Mouse (Mus musculus) layer of hippocampus, adult 9-10 months (tissue): ENCODE results near the gene Gm20388.

Source experiments
- DNase-seq: peaks from one replicate; pipeline ENCODE4 v3.0.0; 2022; ENCODE audit warnings: low spot score

The Gm20388 gene

GRCm38 (mm10) chr8:120124836-120125389, 214.3 kb downstream of the Gm20388 start:
- DNase-seq, result no peak

DNA sequence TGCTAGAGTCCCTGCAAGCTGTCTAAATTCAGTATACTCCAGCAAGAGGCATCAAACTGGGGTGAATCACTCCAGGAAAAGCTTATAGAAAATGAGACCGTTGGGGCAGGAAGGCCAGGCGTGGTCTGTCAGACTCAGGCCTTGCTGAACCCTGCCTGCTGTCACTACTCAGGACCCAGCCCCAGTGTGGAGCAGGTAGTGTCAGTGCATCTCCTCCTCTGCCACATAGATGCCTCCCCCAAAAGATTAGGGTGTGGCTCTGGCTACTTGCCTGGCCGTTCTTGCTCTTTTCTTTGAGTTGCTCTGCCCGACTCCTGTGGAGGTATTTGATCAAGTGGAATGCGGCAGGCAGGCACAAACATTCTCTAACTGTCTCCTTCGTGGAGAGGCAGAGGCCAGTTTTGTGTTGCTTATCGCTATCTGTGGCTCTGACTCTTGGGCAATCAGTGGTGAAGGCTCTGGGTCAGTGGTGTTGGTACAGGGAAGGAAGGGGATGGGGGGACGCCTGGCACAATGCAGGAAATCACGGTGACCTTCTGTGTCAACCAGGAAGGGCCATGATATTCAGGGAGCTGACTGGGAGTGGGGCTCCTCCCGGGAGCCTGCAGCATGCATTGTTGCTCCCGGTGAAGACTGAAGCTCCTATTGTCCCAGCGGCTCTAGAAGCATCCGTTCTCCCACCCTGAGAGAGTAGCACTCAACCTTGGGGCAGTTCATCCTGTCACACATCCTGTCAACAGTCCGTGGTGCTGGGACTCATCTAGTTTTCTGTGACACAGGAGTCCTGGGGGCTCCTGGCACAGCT, 215.9 kb downstream of the Gm20388 start:
- no peak for DNase-seq

- no peak for DNase-seq
Measured at GRCm38 (mm10) chr8:120129547-120129946, 218.9 kb downstream of the Gm20388 start.

GRCm38 (mm10) chr8:120131158-120131557, 220.5 kb downstream of the Gm20388 start:
- DNase-seq, result no peak

GRCm38 (mm10) chr8:120133169-120133568, 222.5 kb downstream of the Gm20388 start:
- DNase-seq, result no peak

- no peak for DNase-seq
Measured at GRCm38 (mm10) chr8:120135687-120136086, 225.0 kb downstream of the Gm20388 start.

- no peak for DNase-seq
Measured at GRCm38 (mm10) chr8:120136618-120137017, 226.0 kb downstream of the Gm20388 start.

GRCm38 (mm10) chr8:120138958-120139357, 228.3 kb downstream of the Gm20388 start:
- DNase-seq, result no peak

DNA sequence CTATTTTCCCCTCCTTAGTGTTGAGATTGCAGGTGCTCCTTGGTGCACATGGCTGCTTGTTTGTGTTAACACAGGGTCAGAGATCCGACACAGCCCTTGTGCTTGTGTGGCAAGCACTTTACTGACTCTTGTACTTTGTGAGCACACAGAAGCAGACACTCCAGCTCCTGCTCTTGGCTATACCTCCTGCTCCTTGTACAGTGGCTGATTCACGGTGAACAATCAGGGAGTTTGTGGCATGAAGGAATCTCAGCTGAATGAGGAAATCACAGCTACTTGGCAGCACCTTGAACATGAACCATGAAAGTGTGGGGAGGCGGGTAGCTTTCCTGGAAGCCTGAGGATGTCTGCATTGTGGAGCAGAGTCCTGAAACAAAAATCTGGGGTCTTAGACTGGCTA, 230.1 kb downstream of the Gm20388 start:
- DNase-seq, result no peak

DNA sequence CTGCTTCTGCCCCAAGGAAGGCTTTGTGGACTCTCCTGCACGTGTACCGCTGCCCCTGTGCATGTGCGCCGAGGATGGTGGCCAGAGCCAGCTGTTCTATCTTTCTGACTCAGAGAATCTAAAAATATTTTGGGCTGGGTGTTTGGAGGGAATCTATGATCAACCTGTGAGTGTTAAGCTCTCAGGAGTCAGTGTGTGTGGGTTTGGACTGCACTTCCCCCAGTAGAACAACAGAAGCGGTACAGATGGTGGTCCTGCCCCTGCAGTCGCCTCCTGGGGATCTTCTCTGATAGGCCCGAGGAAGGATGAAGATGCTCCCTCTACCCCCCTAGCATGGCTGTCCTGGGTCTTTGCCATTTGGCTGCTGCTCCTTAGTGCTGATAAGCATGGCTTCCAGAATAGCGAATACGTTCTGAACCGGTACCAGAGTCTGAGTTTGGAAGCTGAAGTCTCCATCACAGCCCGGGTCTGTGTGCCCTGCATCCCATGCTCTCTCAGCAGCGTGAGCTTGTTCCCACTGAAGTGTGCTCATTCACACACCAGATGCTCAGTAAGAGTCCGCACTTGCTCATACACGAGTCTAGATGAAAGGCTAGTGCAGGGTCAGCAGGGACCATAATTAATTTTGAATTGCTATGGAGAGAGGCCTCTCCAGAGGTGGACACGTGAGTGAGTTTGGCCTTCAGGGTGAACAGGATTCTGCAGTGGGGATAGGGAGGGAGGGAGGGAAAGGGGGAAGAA, 233.4 kb downstream of the Gm20388 start:
- no peak for DNase-seq

- no peak for DNase-seq
Measured at GRCm38 (mm10) chr8:120144652-120145301, 234.1 kb downstream of the Gm20388 start.

DNA sequence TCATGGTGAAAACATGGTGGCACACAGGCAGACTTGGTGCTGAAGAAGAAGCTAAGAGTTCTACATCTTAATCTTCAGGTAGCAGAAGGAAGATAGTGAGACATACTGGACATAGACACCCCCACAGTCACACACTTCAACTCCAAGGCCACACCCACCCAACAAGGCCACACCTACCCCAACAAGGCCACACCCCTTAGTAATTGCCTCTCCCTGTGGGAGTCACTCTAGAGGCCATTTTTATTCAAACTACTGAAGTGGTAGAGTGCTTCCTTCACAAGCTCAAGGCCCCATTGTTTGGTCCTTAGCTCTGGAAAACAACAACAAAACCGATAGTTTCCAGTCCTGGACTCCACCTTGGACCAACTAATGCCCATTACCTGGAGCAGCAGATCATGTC, 235.4 kb downstream of the Gm20388 start:
- DNase-seq, result no peak

DNA sequence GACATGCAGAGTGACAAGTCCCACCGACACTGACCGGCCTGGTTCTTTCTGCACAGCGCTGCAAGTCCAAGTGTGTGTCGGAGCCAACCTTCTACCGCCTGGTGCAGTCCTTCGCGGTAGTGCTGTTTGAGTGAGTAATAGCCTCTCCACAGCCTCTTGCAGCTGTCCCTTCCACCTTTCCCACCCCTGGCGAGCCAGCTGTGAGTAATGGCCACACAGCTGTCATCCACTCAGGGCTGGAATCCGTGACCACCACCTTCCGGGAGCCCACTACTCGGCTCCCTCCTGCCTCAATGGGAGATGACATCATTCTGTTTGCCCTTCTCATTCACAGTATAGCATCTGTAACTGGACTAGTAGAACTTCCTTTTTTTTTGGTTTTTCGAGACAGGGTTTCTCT, 239.4 kb downstream of the Gm20388 start:
- no peak for DNase-seq

DNA sequence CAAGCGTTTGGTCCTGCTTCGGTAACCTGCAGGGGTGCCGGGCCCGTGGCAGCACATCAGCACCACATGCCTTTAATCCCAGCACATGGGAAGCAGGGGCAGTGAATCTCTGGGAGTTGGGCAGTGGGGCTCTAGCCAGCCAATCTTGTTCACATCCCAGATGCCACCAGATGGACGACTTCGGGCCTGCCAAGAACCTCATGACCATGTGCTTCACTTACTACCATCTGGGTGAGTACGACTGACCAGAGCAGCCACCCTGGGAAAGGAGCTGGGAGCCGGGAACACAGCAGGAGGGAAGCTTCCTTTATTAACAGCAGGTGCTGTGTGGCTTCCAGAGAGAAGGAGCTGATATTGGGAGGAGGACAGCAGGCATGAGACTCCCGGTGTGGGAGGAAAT, 240.5 kb downstream of the Gm20388 start:
- DNase-seq, result no peak

DNA sequence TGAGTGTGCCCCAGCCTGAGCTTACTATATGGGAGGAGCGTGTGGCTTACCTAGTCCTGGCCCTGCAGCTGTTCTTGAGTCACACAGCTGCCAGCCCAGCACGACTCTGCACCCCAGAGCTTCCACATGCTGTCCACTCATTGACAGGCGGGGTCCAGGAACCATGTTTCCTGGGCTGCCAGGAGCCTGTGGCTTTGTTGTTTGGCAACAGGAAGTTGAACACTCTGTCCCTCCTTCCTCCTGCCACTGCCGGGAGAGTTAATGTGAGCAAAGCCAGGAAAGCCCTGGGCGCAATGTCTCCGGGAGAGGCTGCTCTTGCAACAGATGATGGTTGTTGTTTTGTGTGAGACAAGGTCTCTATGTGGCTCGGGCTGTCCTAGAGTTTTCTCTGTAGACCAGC, 242.0 kb downstream of the Gm20388 start:
- DNase-seq, result no peak

GRCm38 (mm10) chr8:120160366-120160765, 249.7 kb downstream of the Gm20388 start:
- DNase-seq, result no peak

- no peak for DNase-seq
Measured at GRCm38 (mm10) chr8:120161658-120162403, 251.2 kb downstream of the Gm20388 start.

DNA sequence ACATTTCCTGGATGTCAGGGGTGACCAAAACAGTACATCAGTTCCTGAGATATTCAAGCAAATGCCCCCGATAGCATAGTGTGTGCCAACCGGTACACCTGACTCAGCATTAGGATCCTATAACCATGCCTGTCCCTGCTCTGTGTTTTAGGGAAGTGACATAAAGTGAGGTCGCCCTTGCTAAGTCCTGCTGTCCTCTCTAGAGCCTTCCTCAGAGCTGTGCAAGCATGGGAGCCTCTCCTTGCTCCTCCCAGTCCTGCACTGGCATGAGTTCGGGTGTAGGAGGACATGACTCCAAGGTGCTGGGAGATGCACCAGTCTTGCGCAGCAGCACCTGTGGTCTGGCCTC, 251.7 kb downstream of the Gm20388 start:
- DNase-seq, result no peak

GRCm38 (mm10) chr8:120163376-120163775, 252.7 kb downstream of the Gm20388 start:
- DNase-seq, result no peak

DNA sequence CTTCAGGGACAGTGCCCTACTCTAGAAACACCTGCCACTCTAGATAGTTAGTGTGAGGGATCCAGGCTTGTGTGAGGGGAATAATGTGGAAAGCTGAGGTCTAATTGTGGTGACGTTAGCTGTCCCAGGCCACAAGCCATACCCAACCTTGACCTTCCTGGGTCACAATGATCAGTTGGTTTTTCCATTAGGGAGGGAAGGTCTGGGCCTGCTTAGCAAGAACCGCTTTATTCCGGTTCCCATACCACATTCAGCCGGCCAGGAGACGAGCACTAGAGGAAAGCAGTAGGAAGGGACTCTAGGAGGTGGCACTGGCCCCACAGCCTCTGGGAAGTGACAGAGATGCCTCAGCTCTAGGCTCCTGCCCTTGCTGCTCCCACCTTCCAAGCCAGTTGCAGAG, 253.4 kb downstream of the Gm20388 start:
- no peak for DNase-seq

GRCm38 (mm10) chr8:120167136-120167535, 256.5 kb downstream of the Gm20388 start:
- no peak for DNase-seq

DNA sequence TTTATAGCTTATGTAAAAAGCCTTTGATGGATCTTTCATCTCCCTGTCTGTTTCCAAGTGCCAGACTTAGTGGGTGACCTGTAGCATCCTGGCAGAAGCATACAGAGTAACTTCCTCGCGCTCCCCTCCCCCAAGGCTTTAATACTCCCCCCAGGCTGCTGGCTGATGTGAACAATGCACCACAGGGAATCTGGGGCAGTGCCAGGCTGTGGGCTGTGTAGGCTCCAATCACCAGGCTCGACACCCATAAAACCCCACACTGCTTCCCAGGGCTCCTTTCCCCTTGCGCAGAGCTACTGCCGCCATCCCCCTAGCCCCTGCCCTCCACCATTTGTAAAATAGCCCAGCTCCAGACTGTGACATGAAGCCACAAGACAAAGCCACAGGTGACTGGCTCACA, 257.2 kb downstream of the Gm20388 start:
- no peak for DNase-seq
